Mouse (Mus musculus) midbrain, embryonic 11.5 days (tissue): ENCODE results near the gene Hist1h2ah. TPM values are rescaled to one million over a fixed set of nuclear protein-coding genes. Genes with fewer than 3 reads are reported as not detected.

Experiments used
- ATAC-seq: fragments of 200-750 bp; cut with Nextera tagmentation; 2 replicates; pipeline ENCODE4 v1.8.0; 2017; ENCODE audit warnings: moderate TSS enrichment, moderate library complexity; ENCODE audit not compliant: low FRiP score
- DNase-seq: peaks from one replicate; pipeline ENCODE4 v3.0.0; 2015; ENCODE audit warnings: low spot score; ENCODE audit errors: missing footprints
- H3K27ac ChIP-seq: fragments of 300-500 bp; sonication (generic); 2 replicates; pipeline ENCODE4 v1.5.1; 2014; ENCODE audit warnings: low read depth, low read length
- H3K27me3 ChIP-seq: fragments of 300-500 bp; sonication (generic); 2 replicates; pipeline ENCODE4 v1.6.1; 2014; ENCODE audit warnings: mild to moderate bottlenecking, low read length, moderate library complexity, mixed read lengths; ENCODE audit not compliant: control insufficient read depth, insufficient read depth
- H3K36me3 ChIP-seq: fragments of 300-500 bp; sonication (generic); 2 replicates; pipeline ENCODE4 v1.6.1; 2014; ENCODE audit warnings: mild to moderate bottlenecking, low read length, moderate library complexity, mixed read lengths; ENCODE audit not compliant: control insufficient read depth, insufficient read depth
- H3K4me1 ChIP-seq: fragments of 300-500 bp; sonication (generic); 2 replicates; pipeline ENCODE4 v1.6.1; 2014; ENCODE audit warnings: low read length; ENCODE audit not compliant: control insufficient read depth, insufficient read depth
- H3K4me2 ChIP-seq: fragments of 300-500 bp; sonication (generic); 2 replicates; pipeline ENCODE4 v1.6.1; 2014; ENCODE audit warnings: mild to moderate bottlenecking, moderate library complexity
- H3K4me3 ChIP-seq: fragments of 300-500 bp; sonication (generic); 2 replicates; pipeline ENCODE4 v1.5.1; 2014; ENCODE audit warnings: low read depth, low read length
- H3K9ac ChIP-seq: fragments of 300-500 bp; sonication (generic); 2 replicates; pipeline ENCODE4 v1.6.1; 2014; ENCODE audit warnings: low read length
- H3K9me3 ChIP-seq: fragments of 300-500 bp; sonication (generic); 2 replicates; pipeline ENCODE4 v1.6.1; 2016; ENCODE audit warnings: low read length; ENCODE audit not compliant: control insufficient read depth
- WGBS: fragments of 180-500 bp; shearing (Covaris S2); extraction: QIAGEN DNeasy Blood & Tissue Kit; methylation state at CpG from one replicate; pipeline ENCODE4 v1.1.7; 2014; 5-methylcytosine and 5-hydroxymethylcytosine counted together
- polyA plus RNA-seq: library from polyadenylated mRNA; unstranded; fragments of >200 nt; fragmentation: Nextera tagmentation; extraction: Ambion mirVana; gene quantifications from 2 replicates; pipeline ENCODE4 v1.2.1, GENCODE M21; 2014

The Hist1h2ah gene
- polyA plus RNA-seq, 1 experiment from 2014 or later, result 6.8 TPM

- ATAC-seq (peak; percentile 76), DNase-seq (peak; percentile 94)
- Histone ChIP-seq H3K4me2 (peak overlapping the region; percentile 85), H3K9me3 (no peaks in the 10 kb centered on the region), H3K27ac (no peak overlapping the region), H3K9ac (peak overlapping the region; percentile 46), H3K36me3 (no peaks in the 10 kb centered on the region), H3K27me3 (peaks cover 99% of the 10 kb centered on the region), H3K4me1 (peaks cover 12% of the 10 kb centered on the region), H3K4me3 (peak overlapping the region; percentile 45)
- WGBS, result under 1% methylated on average over 45 of the region's 45 CpGs
Observed at GRCm38 (mm10) chr13:22005605-22006333, 29.6 kb downstream of the Hist1h2ah start.

DNA sequence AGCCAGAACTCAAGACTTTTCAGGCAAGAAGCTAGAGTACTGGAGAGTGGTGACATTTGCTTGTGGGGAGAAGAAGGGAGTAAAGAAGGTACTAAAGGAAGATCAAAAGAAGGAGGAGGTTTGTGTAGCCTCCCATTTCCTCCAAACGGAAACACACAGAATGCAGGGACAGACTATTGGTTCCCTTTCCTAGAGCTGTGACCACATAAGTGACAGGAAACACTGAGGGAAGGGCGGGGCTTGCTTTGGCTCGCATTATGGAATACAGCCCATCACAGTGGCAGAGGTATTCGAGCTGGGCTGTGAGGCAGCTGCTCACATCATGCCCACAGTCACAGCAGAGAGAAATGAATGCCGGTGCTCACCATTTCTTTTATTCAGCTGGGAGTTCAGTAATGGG, 33.5 kb downstream of the Hist1h2ah start:
- H3K36me3 ChIP-seq, result no peaks in the 10 kb centered on the region
- WGBS, result 28% methylated on average over 5 of the region's 5 CpGs
- H3K4me3 ChIP-seq, result no peak overlapping the region
- DNase-seq (no peak), ATAC-seq (no peak)
- no peaks in the 10 kb centered on the region for H3K9me3 ChIP-seq
- H3K4me2 ChIP-seq, result no peak overlapping the region
- H3K27ac ChIP-seq, result no peak overlapping the region
- H3K4me1 ChIP-seq, result peaks cover 14% of the 10 kb centered on the region
- no peak overlapping the region for H3K9ac ChIP-seq
- peaks cover 99% of the 10 kb centered on the region for H3K27me3 ChIP-seq

- Histone ChIP-seq H3K4me1 (peaks cover 10% of the 10 kb centered on the region), H3K9me3 (no peaks in the 10 kb centered on the region), H3K9ac (no peak overlapping the region), H3K4me2 (no peak overlapping the region), H3K27ac (no peak overlapping the region), H3K27me3 (peaks cover 99% of the 10 kb centered on the region), H3K36me3 (no peaks in the 10 kb centered on the region), H3K4me3 (no peak overlapping the region)
- 52% methylated on average over 2 of the region's 2 CpGs for WGBS
- DNase-seq, result no peak
- no peak for ATAC-seq
Observed at GRCm38 (mm10) chr13:22001346-22001745, 34.0 kb downstream of the Hist1h2ah start.

GRCm38 (mm10) chr13:21999147-21999546, 36.2 kb downstream of the Hist1h2ah start:
- Histone ChIP-seq H3K4me2 (no peak overlapping the region), H3K4me3 (no peak overlapping the region), H3K27me3 (peaks cover 89% of the 10 kb centered on the region), H3K4me1 (0 out of 2 replicates have a peak, but pooled peaks cover 3% of the 10 kb centered on the region), H3K27ac (no peak overlapping the region), H3K9me3 (no peaks in the 10 kb centered on the region), H3K9ac (no peak overlapping the region), H3K36me3 (no peaks in the 10 kb centered on the region)
- ATAC-seq (no peak), DNase-seq (peak; percentile 85)
- WGBS, result 35% methylated on average over 4 of the region's 4 CpGs

DNA sequence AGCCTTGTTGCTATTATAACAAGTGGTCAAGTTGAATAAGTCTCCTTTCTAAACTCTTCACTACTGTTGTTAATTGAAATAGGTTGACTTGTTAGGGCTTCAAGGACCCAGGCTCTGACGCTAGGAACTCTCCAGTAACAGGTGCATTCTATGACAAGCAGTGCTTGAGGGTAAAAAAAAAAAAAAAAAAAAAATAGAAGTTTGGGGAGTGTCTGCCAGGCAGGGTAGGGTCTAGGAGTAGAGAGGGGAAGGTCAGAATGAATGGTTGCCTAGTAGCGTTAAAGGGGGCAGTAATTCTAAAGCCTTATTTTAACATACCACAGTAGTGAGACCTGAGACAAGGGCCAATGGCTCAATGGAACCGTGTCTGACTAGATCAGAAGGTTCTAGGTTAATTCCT, 37.0 kb downstream of the Hist1h2ah start:
- Histone ChIP-seq H3K9me3 (no peaks in the 10 kb centered on the region), H3K36me3 (no peaks in the 10 kb centered on the region), H3K27ac (no peak overlapping the region), H3K9ac (no peak overlapping the region), H3K4me1 (0 out of 2 replicates have a peak, but pooled peaks cover 3% of the 10 kb centered on the region), H3K27me3 (peaks cover 85% of the 10 kb centered on the region), H3K4me3 (no peak overlapping the region), H3K4me2 (no peak overlapping the region)
- no peak for ATAC-seq
- no peak for DNase-seq
- WGBS, result 19% methylated on average over 3 of the region's 3 CpGs

- H3K36me3 ChIP-seq, result no peaks in the 10 kb centered on the region
- H3K27ac ChIP-seq, result no peak overlapping the region
- H3K9me3 ChIP-seq, result no peaks in the 10 kb centered on the region
- H3K27me3 ChIP-seq, result peaks cover 79% of the 10 kb centered on the region
- H3K4me1 ChIP-seq, result 0 out of 2 replicates have a peak, but pooled peaks cover 3% of the 10 kb centered on the region
- H3K4me2 ChIP-seq, result peak overlapping the region; percentile 36; the same call in 1 of the 2 replicates
- no peak overlapping the region for H3K4me3 ChIP-seq
- 4% methylated on average over 4 of the region's 4 CpGs for WGBS
- no peak overlapping the region for H3K9ac ChIP-seq
- DNase-seq, result peak; percentile 88
- ATAC-seq, result no peak
Observed at GRCm38 (mm10) chr13:21997821-21998220, 37.5 kb downstream of the Hist1h2ah start.

DNA sequence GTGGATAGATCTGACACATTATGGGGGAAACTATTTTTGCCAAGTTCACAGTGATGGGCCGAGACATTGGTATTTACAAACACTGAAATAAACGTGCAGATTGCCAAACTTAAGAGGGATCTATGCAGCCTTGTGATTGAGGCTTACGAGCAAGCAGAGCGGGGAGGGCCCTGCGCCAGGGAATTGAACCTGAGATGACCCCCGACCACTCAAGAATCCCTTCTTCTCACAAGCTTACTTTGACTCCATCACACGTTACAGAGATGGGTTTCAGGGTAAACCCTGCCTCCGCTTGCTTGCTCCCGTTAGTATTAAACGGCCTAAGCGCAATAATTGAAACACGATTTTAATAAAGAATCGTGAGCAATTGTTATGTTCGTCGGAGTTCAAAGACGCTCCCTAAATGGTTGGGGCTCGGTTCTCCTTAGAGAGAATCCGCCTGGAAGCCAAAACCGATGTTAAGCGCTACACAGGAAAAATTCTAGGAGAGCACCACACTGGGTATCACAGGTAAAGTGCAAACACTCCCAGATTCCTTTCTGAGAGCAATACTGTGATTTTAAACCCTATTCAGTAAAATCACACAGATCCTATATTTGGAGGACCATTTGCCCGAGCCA, 38.1 kb downstream of the Hist1h2ah start:
- 1% methylated on average over 21 of the region's 21 CpGs for WGBS
- peak overlapping the region; percentile 21; the same call in 1 of the 2 replicates for H3K4me3 ChIP-seq
- H3K9ac ChIP-seq, result no peak overlapping the region
- H3K9me3 ChIP-seq, result no peaks in the 10 kb centered on the region
- peak overlapping the region; percentile 36 for H3K4me2 ChIP-seq
- H3K27ac ChIP-seq, result no peak overlapping the region
- DNase-seq (peak; percentile 90), ATAC-seq (no peak)
- 0 out of 2 replicates have a peak, but pooled peaks cover 3% of the 10 kb centered on the region for H3K4me1 ChIP-seq
- H3K27me3 ChIP-seq, result peaks cover 74% of the 10 kb centered on the region
- H3K36me3 ChIP-seq, result no peaks in the 10 kb centered on the region

DNA sequence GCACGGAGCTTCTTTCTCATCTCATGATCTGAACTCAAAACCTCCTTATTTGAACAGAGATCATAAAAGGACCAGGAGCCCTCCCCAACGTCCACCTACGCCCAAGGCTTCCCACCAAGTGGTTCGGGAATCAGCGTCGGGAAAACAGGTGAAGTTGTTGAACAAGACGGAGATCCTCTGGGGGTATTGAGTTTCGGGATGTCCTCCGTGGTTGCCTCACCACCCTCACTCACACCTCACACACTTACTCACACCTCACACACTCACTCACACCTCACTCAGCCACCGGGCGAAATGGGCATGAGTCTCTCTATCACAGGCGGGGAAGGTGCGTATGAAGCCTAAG, 38.6 kb downstream of the Hist1h2ah start:
- DNase-seq (peak; percentile 95), ATAC-seq (no peak)
- under 1% methylated on average over 13 of the region's 13 CpGs for WGBS
- H3K27me3 ChIP-seq, result peaks cover 69% of the 10 kb centered on the region
- H3K9ac ChIP-seq, result no peak overlapping the region
- H3K27ac ChIP-seq, result no peak overlapping the region
- H3K36me3 ChIP-seq, result no peaks in the 10 kb centered on the region
- no peaks in the 10 kb centered on the region for H3K9me3 ChIP-seq
- H3K4me3 ChIP-seq, result peak overlapping the region; percentile 21
- peak overlapping the region; percentile 36 for H3K4me2 ChIP-seq
- H3K4me1 ChIP-seq, result 0 out of 2 replicates have a peak, but pooled peaks cover 3% of the 10 kb centered on the region
